In genomic region chr2:13543519-13544124, GRCm38 (mm10) we compare ENCODE assay signal across 8 mouse cellular contexts. TPM values are rescaled to one million over a fixed set of nuclear protein-coding genes. Genes with fewer than 3 reads are reported as not detected.
DNase-seq lines count a peak whose midpoint lies in the region; ATAC-seq and TF ChIP-seq lines count a peak whose summit lies in the region.

No protein-coding gene starts in this region.

- no peak for TF ChIP-seq EP300 in ES-Bruce4 (IDR thresholded peaks at IDR 0.05; ENCODE audit: insufficient read depth, low read depth, low read length)
- TF ChIP-seq EP300 in stomach, postnatal 0 days (optimal IDR thresholded peaks at IDR 0.05), result no peak

- H3K4me1 ChIP-seq in ES-Bruce4 (ENCODE audit: control insufficient read depth, insufficient read depth, low read length), result no peaks in the 10 kb centered on the region
- H3K4me1 ChIP-seq in heart, embryonic 16.5 days (ENCODE audit: control insufficient read depth, insufficient read depth, low read length), result peaks cover 4% of the 10 kb centered on the region; the same call in 1 of the 2 replicates
- H3K4me1 ChIP-seq in liver, embryonic 12.5 days, result peaks cover 44% of the 10 kb centered on the region
- no peaks in the 10 kb centered on the region for H3K4me1 ChIP-seq in stomach, postnatal 0 days (replicated peaks; ENCODE audit: control insufficient read depth, insufficient read depth)

- TF ChIP-seq CTCF in gastrocnemius, adult 2 months (IDR thresholded peaks at IDR 0.05), result no peak
- TF ChIP-seq CTCF in ES-Bruce4 (IDR thresholded peaks at IDR 0.05; ENCODE audit: low read depth, low read length), result no peak
- TF ChIP-seq CTCF in stomach, postnatal 0 days (IDR thresholded peaks at IDR 0.05; ENCODE audit: low read depth), result no peak

- H3K4me2 ChIP-seq in heart, embryonic 16.5 days (ENCODE audit: low read depth, low read length), result peak overlapping the region; percentile 80
- peak overlapping the region; percentile 85 for H3K4me2 ChIP-seq in liver, embryonic 12.5 days
- H3K4me2 ChIP-seq in stomach, postnatal 0 days (replicated peaks; ENCODE audit: low read depth), result peak overlapping the region; percentile 50

- H3K9ac ChIP-seq in ES-Bruce4 (ENCODE audit: low read depth, poor library complexity, severe bottlenecking), result peak overlapping the region; percentile 54; the same call in 1 of the 2 replicates
- H3K9ac ChIP-seq in heart, embryonic 16.5 days (ENCODE audit: low read length), result peak overlapping the region; percentile 91
- H3K9ac ChIP-seq in liver, embryonic 12.5 days, result peak overlapping the region; percentile 79
- H3K9ac ChIP-seq in stomach, postnatal 0 days (ENCODE audit: low read length), result peak overlapping the region; percentile 78

- H3K27me3 ChIP-seq in ES-Bruce4 (ENCODE audit: control insufficient read depth, insufficient read depth, low read length, poor library complexity, severe bottlenecking), result no peaks in the 10 kb centered on the region
- H3K27me3 ChIP-seq in heart, embryonic 16.5 days (ENCODE audit: control insufficient read depth, insufficient read depth, low read length), result no peaks in the 10 kb centered on the region
- no peaks in the 10 kb centered on the region for H3K27me3 ChIP-seq in liver, embryonic 12.5 days (replicated peaks)
- H3K27me3 ChIP-seq in stomach, postnatal 0 days (ENCODE audit: control insufficient read depth, insufficient read depth, low read length), result no peaks in the 10 kb centered on the region

- intact Hi-C loops in gastrocnemius, adult 2 months (cut with DNase I), result loop anchor here (2.0 kb wide), 1 partner anchor 29 kb away; the partner anchor contains the start of gene Vim

- no peaks in the 10 kb centered on the region for H3K9me3 ChIP-seq in ES-Bruce4 (replicated peaks; ENCODE audit: control insufficient read depth, insufficient read depth, low read length, poor library complexity, severe bottlenecking)
- no peaks in the 10 kb centered on the region for H3K9me3 ChIP-seq in heart, embryonic 16.5 days (replicated peaks; ENCODE audit: control insufficient read depth, low read length)
- no peaks in the 10 kb centered on the region for H3K9me3 ChIP-seq in liver, embryonic 12.5 days (replicated peaks)
- no peaks in the 10 kb centered on the region for H3K9me3 ChIP-seq in stomach, postnatal 0 days (ENCODE audit: control insufficient read depth, low read length)

- DNase-seq in gastrocnemius, adult 2 months, result no peak
- DNase-seq in gastrocnemius, postnatal 4 days (ENCODE audit: low spot score in 2 of 2), result no peak
- no peak for DNase-seq in stomach, postnatal 0 days (ENCODE audit: low spot score)
- DNase-seq in left cerebral cortex, adult 18-20 months (ENCODE audit: low spot score in 2 of 2), result no peak
- DNase-seq in adrenal gland, postnatal 25 days, result no peak

- peak overlapping the region; percentile 89 for H3K4me3 ChIP-seq in gastrocnemius, adult 2 months
- peak overlapping the region; percentile 80; the same call in 1 of the 2 replicates for H3K4me3 ChIP-seq in ES-Bruce4 (ENCODE audit: low read depth, low read length)
- H3K4me3 ChIP-seq in heart, embryonic 16.5 days (ENCODE audit: low read length), result peak overlapping the region; percentile 76
- H3K4me3 ChIP-seq in liver, embryonic 12.5 days, result peak overlapping the region; percentile 70
- H3K4me3 ChIP-seq in stomach, postnatal 0 days (ENCODE audit: low read depth, low read length), result peak overlapping the region; percentile 61

- 0 out of 2 replicates have a peak, but pooled peaks have one; percentile 10 for ATAC-seq in heart, embryonic 16.5 days (replicated peaks; ENCODE audit: extremely low read depth, insufficient read depth, low FRiP score)
- peak; percentile 48 for ATAC-seq in liver, embryonic 12.5 days
- 0 out of 2 replicates have a peak, but pooled peaks have one; percentile 16 for ATAC-seq in stomach, postnatal 0 days (ENCODE audit: low FRiP score, low TSS enrichment)

- H3K27ac ChIP-seq in gastrocnemius, adult 2 months, result peak overlapping the region; percentile 96
- no peak overlapping the region for H3K27ac ChIP-seq in ES-Bruce4 (ENCODE audit: insufficient read depth, low read length)
- H3K27ac ChIP-seq in heart, embryonic 16.5 days (ENCODE audit: low read length), result peak overlapping the region; percentile 93
- peak overlapping the region; percentile 96 for H3K27ac ChIP-seq in liver, embryonic 12.5 days
- H3K27ac ChIP-seq in stomach, postnatal 0 days (replicated peaks), result peak overlapping the region; percentile 94

- no peak for TF ChIP-seq POLR2A in ES-Bruce4 (IDR thresholded peaks at IDR 0.05; ENCODE audit: insufficient read depth, low read length)

- no peaks in the 10 kb centered on the region for H3K36me3 ChIP-seq in ES-Bruce4 (ENCODE audit: control insufficient read depth, insufficient read depth, low read length, poor library complexity, severe bottlenecking)
- H3K36me3 ChIP-seq in heart, embryonic 16.5 days (ENCODE audit: control insufficient read depth, insufficient read depth), result no peaks in the 10 kb centered on the region
- no peaks in the 10 kb centered on the region for H3K36me3 ChIP-seq in liver, embryonic 12.5 days
- no peaks in the 10 kb centered on the region for H3K36me3 ChIP-seq in stomach, postnatal 0 days (ENCODE audit: control insufficient read depth, insufficient read depth, low read length)

- 46% methylated on average over 8 of the region's 8 CpGs for WGBS in heart, embryonic 16.5 days
- 48% methylated on average over 8 of the region's 8 CpGs for WGBS in liver, embryonic 12.5 days (ENCODE audit: insufficient replicate concordance)
- 16% methylated on average over 8 of the region's 8 CpGs for WGBS in stomach, postnatal 0 days

RNA-seq across cellular contexts. Expression of gene Trdmt1, which starts 0.8 kb away (rescaled TPM):
- total RNA-seq in gastrocnemius, adult 2 months (2021), result 1 to 10 TPM; 3.6 to 6.4 TPM
- total RNA-seq in gastrocnemius, postnatal 4 days (2021), result 1 to 10 TPM; 4.6 to 7.6 TPM
- 14.9 and 15.7 TPM in 2 replicates for polyA plus RNA-seq in ES-Bruce4 (2011; ENCODE audit: insufficient read depth, insufficient read length, low read depth, missing spikeins)
- 10.4 and 11.2 TPM in 2 replicates for polyA plus RNA-seq in heart, embryonic 16.5 days (2015; fragmentation: Nextera tagmentation; extraction: Ambion mirVana)
- 6.3 and 6.6 TPM in 2 replicates for polyA plus RNA-seq in liver, embryonic 12.5 days (2016; fragmentation: Nextera tagmentation; extraction: Ambion mirVana)
- polyA plus RNA-seq in stomach, postnatal 0 days (2015; fragmentation: Nextera tagmentation; extraction: Ambion mirVana), result 6.9 and 7.2 TPM in 2 replicates
- total RNA-seq in left cerebral cortex, adult 18-20 months (2021), result 1 to 10 TPM; 4.2 to 5.0 TPM
- 4.9 and 7.7 TPM in 2 replicates for total RNA-seq in adrenal gland, postnatal 25 days (2021)

RNA-seq across cellular contexts. Expression of gene Vim, which starts 30.1 kb away (rescaled TPM):
- total RNA-seq in gastrocnemius, adult 2 months (2021), result 100 to 1,000 TPM in 1 of 2 experiments, 10 to 100 TPM in 1; 99.0 to 123 TPM
- 1,000 to 10,000 TPM; 1,312 to 1,441 TPM for total RNA-seq in gastrocnemius, postnatal 4 days (2021)
- polyA plus RNA-seq in ES-Bruce4 (2011; ENCODE audit: insufficient read depth, insufficient read length, low read depth, missing spikeins), result 87.1 and 91.9 TPM in 2 replicates
- 820 and 887 TPM in 2 replicates for polyA plus RNA-seq in heart, embryonic 16.5 days (2015; fragmentation: Nextera tagmentation; extraction: Ambion mirVana)
- 114 and 120 TPM in 2 replicates for polyA plus RNA-seq in liver, embryonic 12.5 days (2016; fragmentation: Nextera tagmentation; extraction: Ambion mirVana)
- polyA plus RNA-seq in stomach, postnatal 0 days (2015; fragmentation: Nextera tagmentation; extraction: Ambion mirVana), result 287 and 331 TPM in 2 replicates
- 10 to 100 TPM; 56.0 to 57.7 TPM for total RNA-seq in left cerebral cortex, adult 18-20 months (2021)
- 122 and 146 TPM in 2 replicates for total RNA-seq in adrenal gland, postnatal 25 days (2021)

RNA-seq across cellular contexts. Expression of gene Cubn, which starts 52.0 kb away (rescaled TPM):
- total RNA-seq in gastrocnemius, adult 2 months (2021), result under 1 TPM; 0.05 to 0.06 TPM
- total RNA-seq in gastrocnemius, postnatal 4 days (2021), result under 1 TPM; 0.16 to 0.27 TPM
- 0.14 and 0.21 TPM in 2 replicates for polyA plus RNA-seq in ES-Bruce4 (2011; ENCODE audit: insufficient read depth, insufficient read length, low read depth, missing spikeins)
- 0.28 and 0.29 TPM in 2 replicates for polyA plus RNA-seq in heart, embryonic 16.5 days (2015; fragmentation: Nextera tagmentation; extraction: Ambion mirVana)
- polyA plus RNA-seq in liver, embryonic 12.5 days (2016; fragmentation: Nextera tagmentation; extraction: Ambion mirVana), result 0.07 and 0.20 TPM in 2 replicates
- 0.05 TPM in 2 replicates for polyA plus RNA-seq in stomach, postnatal 0 days (2015; fragmentation: Nextera tagmentation; extraction: Ambion mirVana)
- under 1 TPM; 0.35 to 0.42 TPM for total RNA-seq in left cerebral cortex, adult 18-20 months (2021)
- total RNA-seq in adrenal gland, postnatal 25 days (2021), result 0.19 and 0.21 TPM in 2 replicates
